In the genomic region with DNA sequence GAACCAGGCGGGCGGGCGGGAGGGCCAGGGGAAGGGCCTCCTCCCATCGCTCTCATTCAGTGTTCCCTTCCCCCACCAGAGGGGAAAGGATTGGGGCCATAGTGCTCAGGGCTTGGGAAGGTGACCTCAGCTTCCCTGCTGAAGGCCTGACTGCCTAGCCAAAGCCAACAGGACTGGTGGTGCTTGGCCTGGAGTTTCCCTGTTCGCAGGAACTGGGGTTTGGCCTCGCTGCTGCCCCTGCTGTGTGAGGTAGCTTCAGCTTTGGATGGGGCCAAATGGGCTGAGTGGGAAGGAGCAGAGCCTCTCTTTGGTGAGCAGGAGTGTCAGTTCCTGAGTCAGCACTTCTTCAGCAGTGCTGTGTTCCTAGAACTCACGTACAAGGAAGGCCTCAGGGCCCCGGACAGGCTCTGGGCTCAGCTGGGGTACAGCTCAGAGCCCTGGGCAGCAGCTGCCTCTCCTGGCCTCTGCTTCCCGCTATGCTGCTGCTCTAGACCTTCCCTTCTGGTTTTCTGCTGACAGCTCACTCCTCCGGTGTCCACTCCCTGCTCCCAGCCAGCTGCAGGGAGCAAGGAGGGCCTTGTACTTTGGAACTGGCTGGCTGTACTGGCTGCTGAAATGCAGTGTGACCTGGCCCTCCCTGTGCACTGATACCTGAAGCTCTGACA, we compare ENCODE assay signal across 8 mouse cellular contexts. TPM values are rescaled to one million over a fixed set of nuclear protein-coding genes. Genes with fewer than 3 reads are reported as not detected.
A peak's percentile ranks its signal among the peaks of the same experiment; 100 is the strongest.
DNase-seq lines count a peak whose midpoint lies in the region; ATAC-seq lines count a peak whose summit lies in the region.

No protein-coding gene starts in this region.

- H3K27ac ChIP-seq in hindbrain, embryonic 10.5 days, result peak overlapping the region; percentile 64; the same call in 1 of the 2 replicates
- no peak overlapping the region for H3K27ac ChIP-seq in hindbrain, embryonic 11.5 days (ENCODE audit: low read depth, low read length)
- H3K27ac ChIP-seq in hindbrain, embryonic 14.5 days, result 0 out of 2 replicates have a peak overlapping the region, but pooled peaks have one; percentile 20
- H3K27ac ChIP-seq in liver, embryonic 12.5 days, result peak overlapping the region; percentile 94

- no peak overlapping the region for H3K9ac ChIP-seq in hindbrain, embryonic 11.5 days (ENCODE audit: low read depth, low read length)
- H3K9ac ChIP-seq in hindbrain, embryonic 14.5 days, result no peak overlapping the region
- peak overlapping the region; percentile 64 for H3K9ac ChIP-seq in liver, embryonic 12.5 days

- H3K4me1 ChIP-seq in hindbrain, embryonic 10.5 days (replicated peaks), result peaks cover 29% of the 10 kb centered on the region
- H3K4me1 ChIP-seq in hindbrain, embryonic 11.5 days (replicated peaks; ENCODE audit: control insufficient read depth, insufficient read depth, low read length), result no peaks in the 10 kb centered on the region
- peaks cover 6% of the 10 kb centered on the region for H3K4me1 ChIP-seq in hindbrain, embryonic 14.5 days (replicated peaks; ENCODE audit: control insufficient read depth, insufficient read depth, low read length)
- peaks cover 83% of the 10 kb centered on the region for H3K4me1 ChIP-seq in liver, embryonic 12.5 days

- H3K9me3 ChIP-seq in hindbrain, embryonic 10.5 days, result no peaks in the 10 kb centered on the region
- no peaks in the 10 kb centered on the region for H3K9me3 ChIP-seq in hindbrain, embryonic 11.5 days (ENCODE audit: control insufficient read depth, low read length)
- no peaks in the 10 kb centered on the region for H3K9me3 ChIP-seq in hindbrain, embryonic 14.5 days (ENCODE audit: control insufficient read depth, low read length)
- H3K9me3 ChIP-seq in liver, embryonic 12.5 days (replicated peaks), result no peaks in the 10 kb centered on the region

- ATAC-seq in hindbrain, embryonic 11.5 days (ENCODE audit: low FRiP score), result no peak
- no peak for ATAC-seq in hindbrain, embryonic 14.5 days (ENCODE audit: low FRiP score)
- ATAC-seq in liver, embryonic 12.5 days, result peak; percentile 76

- DNase-seq in hindbrain, embryonic 10.5 days (ENCODE audit: low spot score), result no peak
- no peak for DNase-seq in hindbrain, embryonic 11.5 days (ENCODE audit: low spot score)
- peak; percentile 60 to 72 for DNase-seq in cerebellum, postnatal 10 days
- no peak for DNase-seq in hindbrain, embryonic 14.5 days (ENCODE audit: low spot score)
- DNase-seq in right cerebral cortex, postnatal 14 days, result no peak
- DNase-seq in layer of hippocampus, postnatal 10 days (ENCODE audit: low spot score in 2 of 2), result no peak
- no peak for DNase-seq in natural killer cell, adult 2 months (ENCODE audit: low spot score in 2 of 2)

- no peak overlapping the region for H3K4me3 ChIP-seq in hindbrain, embryonic 10.5 days
- H3K4me3 ChIP-seq in hindbrain, embryonic 11.5 days (ENCODE audit: low read depth, low read length), result no peak overlapping the region
- no peak overlapping the region for H3K4me3 ChIP-seq in hindbrain, embryonic 14.5 days (replicated peaks; ENCODE audit: low read length)
- H3K4me3 ChIP-seq in liver, embryonic 12.5 days, result peak overlapping the region; percentile 16; the same call in 1 of the 2 replicates

- H3K36me3 ChIP-seq in hindbrain, embryonic 10.5 days, result peaks cover 91% of the 10 kb centered on the region
- H3K36me3 ChIP-seq in hindbrain, embryonic 11.5 days (ENCODE audit: control insufficient read depth, insufficient read depth, low read length), result 0 out of 2 replicates have a peak, but pooled peaks cover 7% of the 10 kb centered on the region
- peaks cover 45% of the 10 kb centered on the region for H3K36me3 ChIP-seq in hindbrain, embryonic 14.5 days (replicated peaks; ENCODE audit: control insufficient read depth, insufficient read depth)
- peaks cover 92% of the 10 kb centered on the region for H3K36me3 ChIP-seq in liver, embryonic 12.5 days

- H3K27me3 ChIP-seq in hindbrain, embryonic 10.5 days (ENCODE audit: insufficient read depth, poor library complexity, severe bottlenecking), result no peaks in the 10 kb centered on the region
- H3K27me3 ChIP-seq in hindbrain, embryonic 11.5 days (ENCODE audit: control insufficient read depth, insufficient read depth, low read length), result no peaks in the 10 kb centered on the region
- H3K27me3 ChIP-seq in hindbrain, embryonic 14.5 days (ENCODE audit: control insufficient read depth, insufficient read depth, low read length), result no peaks in the 10 kb centered on the region
- H3K27me3 ChIP-seq in liver, embryonic 12.5 days (replicated peaks), result no peaks in the 10 kb centered on the region

- H3K4me2 ChIP-seq in hindbrain, embryonic 11.5 days (replicated peaks; ENCODE audit: low read depth, low read length), result no peak overlapping the region
- H3K4me2 ChIP-seq in hindbrain, embryonic 14.5 days (replicated peaks), result no peak overlapping the region
- peak overlapping the region; percentile 54 for H3K4me2 ChIP-seq in liver, embryonic 12.5 days

- WGBS in hindbrain, embryonic 10.5 days, result 72% methylated on average over 10 of the region's 10 CpGs
- 71% methylated on average over 10 of the region's 10 CpGs for WGBS in hindbrain, embryonic 11.5 days
- 77% methylated on average over 10 of the region's 10 CpGs for WGBS in hindbrain, embryonic 14.5 days
- 33% methylated on average over 10 of the region's 10 CpGs for WGBS in liver, embryonic 12.5 days (ENCODE audit: insufficient replicate concordance)

RNA-seq across cellular contexts. Expression of gene Ehd1, which starts 14.7 kb away (rescaled TPM):
- 87.8 and 103 TPM in 2 replicates for polyA plus RNA-seq in hindbrain, embryonic 10.5 days (2016; fragmentation: Nextera tagmentation; extraction: Ambion mirVana)
- 62.6 and 67.4 TPM in 2 replicates for polyA plus RNA-seq in hindbrain, embryonic 11.5 days (2014; fragmentation: Nextera tagmentation; extraction: Ambion mirVana)
- polyA plus RNA-seq in hindbrain, embryonic 14.5 days (2014; fragmentation: Nextera tagmentation; extraction: Ambion mirVana), result 80.0 and 84.9 TPM in 2 replicates
- 85.4 and 91.9 TPM in 2 replicates for polyA plus RNA-seq in liver, embryonic 12.5 days (2016; fragmentation: Nextera tagmentation; extraction: Ambion mirVana)
- 10 to 100 TPM; 75.1 to 82.7 TPM for total RNA-seq in layer of hippocampus, postnatal 10 days (2021)

RNA-seq across cellular contexts. Expression of gene Cdc42bpg, which starts 15.0 kb away (rescaled TPM):
- polyA plus RNA-seq in hindbrain, embryonic 10.5 days (2016; fragmentation: Nextera tagmentation; extraction: Ambion mirVana), result 0.29 and 0.37 TPM in 2 replicates
- 0.50 and 0.82 TPM in 2 replicates for polyA plus RNA-seq in hindbrain, embryonic 11.5 days (2014; fragmentation: Nextera tagmentation; extraction: Ambion mirVana)
- polyA plus RNA-seq in hindbrain, embryonic 14.5 days (2014; fragmentation: Nextera tagmentation; extraction: Ambion mirVana), result 0.56 and 0.63 TPM in 2 replicates
- polyA plus RNA-seq in liver, embryonic 12.5 days (2016; fragmentation: Nextera tagmentation; extraction: Ambion mirVana), result 0.20 TPM in 2 replicates
- 1 to 10 TPM; 5.0 TPM for total RNA-seq in layer of hippocampus, postnatal 10 days (2021)

RNA-seq across cellular contexts. Expression of gene Men1, which starts 43.5 kb away (rescaled TPM):
- polyA plus RNA-seq in hindbrain, embryonic 10.5 days (2016; fragmentation: Nextera tagmentation; extraction: Ambion mirVana), result 125 and 129 TPM in 2 replicates
- 43.0 and 51.3 TPM in 2 replicates for polyA plus RNA-seq in hindbrain, embryonic 11.5 days (2014; fragmentation: Nextera tagmentation; extraction: Ambion mirVana)
- polyA plus RNA-seq in hindbrain, embryonic 14.5 days (2014; fragmentation: Nextera tagmentation; extraction: Ambion mirVana), result 46.7 and 51.5 TPM in 2 replicates
- polyA plus RNA-seq in liver, embryonic 12.5 days (2016; fragmentation: Nextera tagmentation; extraction: Ambion mirVana), result 48.6 and 49.4 TPM in 2 replicates
- 10 to 100 TPM; 72.0 to 73.6 TPM for total RNA-seq in layer of hippocampus, postnatal 10 days (2021)

RNA-seq across cellular contexts. Expression of gene Map4k2, which starts 49.7 kb away (rescaled TPM):
- polyA plus RNA-seq in hindbrain, embryonic 10.5 days (2016; fragmentation: Nextera tagmentation; extraction: Ambion mirVana), result 13.1 and 14.7 TPM in 2 replicates
- 6.7 and 8.5 TPM in 2 replicates for polyA plus RNA-seq in hindbrain, embryonic 11.5 days (2014; fragmentation: Nextera tagmentation; extraction: Ambion mirVana)
- 12.4 and 15.4 TPM in 2 replicates for polyA plus RNA-seq in hindbrain, embryonic 14.5 days (2014; fragmentation: Nextera tagmentation; extraction: Ambion mirVana)
- polyA plus RNA-seq in liver, embryonic 12.5 days (2016; fragmentation: Nextera tagmentation; extraction: Ambion mirVana), result 9.2 and 9.3 TPM in 2 replicates
- total RNA-seq in layer of hippocampus, postnatal 10 days (2021), result 10 to 100 TPM; 79.3 to 86.2 TPM

RNA-seq across cellular contexts. Expression of gene Atg2a, which starts 49.8 kb away (rescaled TPM):
- 10.3 and 14.9 TPM in 2 replicates for polyA plus RNA-seq in hindbrain, embryonic 10.5 days (2016; fragmentation: Nextera tagmentation; extraction: Ambion mirVana)
- 7.0 and 8.1 TPM in 2 replicates for polyA plus RNA-seq in hindbrain, embryonic 11.5 days (2014; fragmentation: Nextera tagmentation; extraction: Ambion mirVana)
- polyA plus RNA-seq in hindbrain, embryonic 14.5 days (2014; fragmentation: Nextera tagmentation; extraction: Ambion mirVana), result 14.5 and 14.8 TPM in 2 replicates
- 7.1 and 8.2 TPM in 2 replicates for polyA plus RNA-seq in liver, embryonic 12.5 days (2016; fragmentation: Nextera tagmentation; extraction: Ambion mirVana)
- total RNA-seq in layer of hippocampus, postnatal 10 days (2021), result 10 to 100 TPM; 31.3 to 31.6 TPM

Comparison
In these comparisons a context has a peak if more than half of its experiments do, and no peak if none do; other contexts are left out.
1. DNase-seq: peak in cerebellum, postnatal 10 days (2 of 2); none in hindbrain, embryonic 10.5 days (single experiment), hindbrain, embryonic 11.5 days (single experiment), hindbrain, embryonic 14.5 days (single experiment), right cerebral cortex, postnatal 14 days (single experiment), layer of hippocampus, postnatal 10 days (0 of 2) and natural killer cell, adult 2 months (0 of 2).